Mouse (Mus musculus): ENCODE measurements around the gene Akt3. TPM values are rescaled to one million over a fixed set of nuclear protein-coding genes. Genes with fewer than 3 reads are reported as not detected.

Akt3 gene
- total RNA-seq, 1 experiment from 2014 or later, result 113 TPM

GRCm38 (mm10) chr1:177004041-177004741 lies 253.8 kb downstream of the Akt3 start:
- ATAC-seq (replicated peaks in 1 of 2; ENCODE audit: insufficient read depth in 1 of 2, low FRiP score in 2 of 2, low TSS enrichment in 1 of 2, low read depth in 1 of 2, poor library complexity in 2 of 2, severe bottlenecking in 2 of 2), result no peak

GRCm38 (mm10) chr1:177002951-177003350 lies 255.1 kb downstream of the Akt3 start:
- no peak for ATAC-seq (replicated peaks in 1 of 2; ENCODE audit: insufficient read depth in 1 of 2, low FRiP score in 2 of 2, low TSS enrichment in 1 of 2, low read depth in 1 of 2, poor library complexity in 2 of 2, severe bottlenecking in 2 of 2)

- no peak for ATAC-seq (replicated peaks in 1 of 2; ENCODE audit: insufficient read depth in 1 of 2, low FRiP score in 2 of 2, low TSS enrichment in 1 of 2, low read depth in 1 of 2, poor library complexity in 2 of 2, severe bottlenecking in 2 of 2)
These were observed 259.0 kb downstream of the Akt3 start for GRCm38 (mm10) chr1:176999011-176999410.

GRCm38 (mm10) chr1:176997711-176998689 lies 260.0 kb downstream of the Akt3 start:
- ATAC-seq (replicated peaks in 1 of 2; ENCODE audit: insufficient read depth in 1 of 2, low FRiP score in 2 of 2, low TSS enrichment in 1 of 2, low read depth in 1 of 2, poor library complexity in 2 of 2, severe bottlenecking in 2 of 2), result no peak

GRCm38 (mm10) chr1:176997254-176997653 lies 260.7 kb downstream of the Akt3 start:
- 0 out of 4 replicates have a peak, but pooled peaks of 1 of the 2 experiments have one; percentile 0 for ATAC-seq (replicated peaks in 1 of 2; ENCODE audit: insufficient read depth in 1 of 2, low FRiP score in 2 of 2, low TSS enrichment in 1 of 2, low read depth in 1 of 2, poor library complexity in 2 of 2, severe bottlenecking in 2 of 2)

GRCm38 (mm10) chr1:176996630-176997201 lies 261.3 kb downstream of the Akt3 start:
- peak; percentile 43 to 46; a peak in 3 of 4 replicates for ATAC-seq (replicated peaks in 1 of 2; ENCODE audit: insufficient read depth in 1 of 2, low FRiP score in 2 of 2, low TSS enrichment in 1 of 2, low read depth in 1 of 2, poor library complexity in 2 of 2, severe bottlenecking in 2 of 2)

GRCm38 (mm10) chr1:176996166-176996565 lies 261.8 kb downstream of the Akt3 start:
- ATAC-seq (replicated peaks in 1 of 2; ENCODE audit: insufficient read depth in 1 of 2, low FRiP score in 2 of 2, low TSS enrichment in 1 of 2, low read depth in 1 of 2, poor library complexity in 2 of 2, severe bottlenecking in 2 of 2), result no peak

GRCm38 (mm10) chr1:176995419-176995775 lies 262.6 kb downstream of the Akt3 start:
- ATAC-seq (replicated peaks in 1 of 2; ENCODE audit: insufficient read depth in 1 of 2, low FRiP score in 2 of 2, low TSS enrichment in 1 of 2, low read depth in 1 of 2, poor library complexity in 2 of 2, severe bottlenecking in 2 of 2), result no peak

- ATAC-seq (replicated peaks in 1 of 2; ENCODE audit: insufficient read depth in 1 of 2, low FRiP score in 2 of 2, low TSS enrichment in 1 of 2, low read depth in 1 of 2, poor library complexity in 2 of 2, severe bottlenecking in 2 of 2), result no peak
These were observed 263.1 kb downstream of the Akt3 start for GRCm38 (mm10) chr1:176994707-176995418.

- ATAC-seq (replicated peaks in 1 of 2; ENCODE audit: insufficient read depth in 1 of 2, low FRiP score in 2 of 2, low TSS enrichment in 1 of 2, low read depth in 1 of 2, poor library complexity in 2 of 2, severe bottlenecking in 2 of 2), result no peak
These were observed 263.9 kb downstream of the Akt3 start for GRCm38 (mm10) chr1:176994087-176994486.

- peak; percentile 39 to 54 for ATAC-seq (replicated peaks in 1 of 2; ENCODE audit: insufficient read depth in 1 of 2, low FRiP score in 2 of 2, low TSS enrichment in 1 of 2, low read depth in 1 of 2, poor library complexity in 2 of 2, severe bottlenecking in 2 of 2)
These were observed 264.6 kb downstream of the Akt3 start for GRCm38 (mm10) chr1:176993141-176994010.

- ATAC-seq (replicated peaks in 1 of 2; ENCODE audit: insufficient read depth in 1 of 2, low FRiP score in 2 of 2, low TSS enrichment in 1 of 2, low read depth in 1 of 2, poor library complexity in 2 of 2, severe bottlenecking in 2 of 2), result no peak
These were observed 265.5 kb downstream of the Akt3 start for GRCm38 (mm10) chr1:176992517-176992916.

GRCm38 (mm10) chr1:176991473-176991872 lies 266.5 kb downstream of the Akt3 start:
- peak; percentile 14 to 20; a peak in 2 of 4 replicates for ATAC-seq (replicated peaks in 1 of 2; ENCODE audit: insufficient read depth in 1 of 2, low FRiP score in 2 of 2, low TSS enrichment in 1 of 2, low read depth in 1 of 2, poor library complexity in 2 of 2, severe bottlenecking in 2 of 2)

- ATAC-seq (replicated peaks in 1 of 2; ENCODE audit: insufficient read depth in 1 of 2, low FRiP score in 2 of 2, low TSS enrichment in 1 of 2, low read depth in 1 of 2, poor library complexity in 2 of 2, severe bottlenecking in 2 of 2), result no peak
These were observed 270.8 kb downstream of the Akt3 start for GRCm38 (mm10) chr1:176986990-176987740.

- peak; percentile 47 to 56; a peak in 2 of 4 replicates for ATAC-seq (replicated peaks in 1 of 2; ENCODE audit: insufficient read depth in 1 of 2, low FRiP score in 2 of 2, low TSS enrichment in 1 of 2, low read depth in 1 of 2, poor library complexity in 2 of 2, severe bottlenecking in 2 of 2)
These were observed 271.7 kb downstream of the Akt3 start for GRCm38 (mm10) chr1:176986275-176986674.

GRCm38 (mm10) chr1:176985691-176986090 lies 272.3 kb downstream of the Akt3 start:
- ATAC-seq (replicated peaks in 1 of 2; ENCODE audit: insufficient read depth in 1 of 2, low FRiP score in 2 of 2, low TSS enrichment in 1 of 2, low read depth in 1 of 2, poor library complexity in 2 of 2, severe bottlenecking in 2 of 2), result no peak

Measured in hematopoietic stem cell, adult 5-6 weeks (primary cell).